Mouse (Mus musculus) MEL (cell line): ENCODE measurements around the gene Paqr5. TPM values are rescaled to one million over a fixed set of nuclear protein-coding genes. Genes with fewer than 3 reads are reported as not detected.

Source experiments
- DNase-seq: peaks from one replicate; pipeline ENCODE4 v3.0.0; 2011; ENCODE audit warnings: low read depth, low spot score
- H3K27ac ChIP-seq: 2 replicates; pipeline ENCODE4 v1.5.1; 2012; ENCODE audit warnings: low read depth, mild to moderate bottlenecking, control low read depth, low read length, moderate library complexity; ENCODE audit not compliant: control insufficient read depth
- H3K27me3 ChIP-seq, 2 experiments: fragments of 150-350 bp in 1 of 2; sonication (generic) in 1 of 2; 2 replicates each; pipeline ENCODE4 v1.6.1; 2012; ENCODE audit warnings: low read length in 2 of 2, mild to moderate bottlenecking in 2 of 2, improper control_type of control experiment in 1 of 2, moderate library complexity in 1 of 2; ENCODE audit not compliant: insufficient read depth in 2 of 2, control insufficient read depth in 1 of 2
- H3K36me3 ChIP-seq, 2 experiments: 2 replicates each; pipeline ENCODE4 v1.6.1; 2012 to 2014; ENCODE audit warnings: low read length in 2 of 2, improper control_type of control experiment in 1 of 2, inconsistent platforms in 1 of 2, mild to moderate bottlenecking in 1 of 2; ENCODE audit not compliant: insufficient read depth in 2 of 2, control insufficient read depth in 1 of 2
- H3K4me1 ChIP-seq, 2 experiments: fragments of 150-350 bp in 1 of 2; sonication (generic) in 1 of 2; 2 replicates each; pipeline ENCODE4 v1.6.1; 2012; ENCODE audit warnings: low read length in 2 of 2, improper control_type of control experiment in 1 of 2, mild to moderate bottlenecking in 1 of 2; ENCODE audit not compliant: insufficient read depth in 2 of 2, control insufficient read depth in 1 of 2
- H3K4me3 ChIP-seq, 2 experiments: fragments of 150-350 bp in 1 of 2; sonication (generic) in 1 of 2; 2 replicates each; pipeline ENCODE4 v1.5.1; 2012; ENCODE audit warnings: low read depth in 2 of 2, low read length in 2 of 2, mild to moderate bottlenecking in 2 of 2, moderate library complexity in 2 of 2, control low read depth in 1 of 2, improper control_type of control experiment in 1 of 2; ENCODE audit not compliant: control insufficient read depth in 1 of 2, insufficient read depth in 1 of 2
- H3K79me2 ChIP-seq: 2 replicates; pipeline ENCODE4 v1.6.1; 2012; ENCODE audit warnings: mild to moderate bottlenecking, low read length, moderate library complexity; ENCODE audit not compliant: control insufficient read depth, poor library complexity, insufficient read depth
- H3K9ac ChIP-seq: 2 replicates; pipeline ENCODE4 v1.6.1; 2012; ENCODE audit warnings: low read depth, mild to moderate bottlenecking, control low read depth, low read length, moderate library complexity; ENCODE audit not compliant: control insufficient read depth, poor library complexity, severe bottlenecking
- H3K9me3 ChIP-seq: fragments of 150-350 bp; sonication (generic); replicated peaks from 2 replicates; pipeline ENCODE4 v1.6.1; 2012; ENCODE audit warnings: mild to moderate bottlenecking, low read length, improper control_type of control experiment, moderate library complexity; ENCODE audit not compliant: insufficient read depth
- EP300 ChIP-seq, 2 experiments: IDR thresholded peaks; 2 replicates each; pipeline ENCODE4 v1.6.1; 2011; ENCODE audit warnings: improper control_type of control experiment in 2 of 2, low read length in 2 of 2, low read depth in 1 of 2, mild to moderate bottlenecking in 1 of 2
- ETS1 ChIP-seq: IDR thresholded peaks from 2 replicates; pipeline ENCODE4 v1.6.1; 2012; ENCODE audit warnings: low read depth, mild to moderate bottlenecking, inconsistent platforms, low read length, improper control_type of control experiment, moderate library complexity
- GABPA ChIP-seq: IDR thresholded peaks from 2 replicates; pipeline ENCODE4 v1.6.1; 2012; ENCODE audit warnings: low read depth, mild to moderate bottlenecking, inconsistent platforms, low read length, improper control_type of control experiment, moderate library complexity
- MEF2A ChIP-seq: IDR thresholded peaks from 2 replicates; pipeline ENCODE4 v1.6.1; 2014; ENCODE audit warnings: low read depth, mild to moderate bottlenecking, inconsistent platforms, low read length, improper control_type of control experiment; ENCODE audit not compliant: poor library complexity, insufficient replicate concordance, severe bottlenecking; ENCODE audit errors: extremely low read depth
- MXI1 ChIP-seq: IDR thresholded peaks from 2 replicates; pipeline ENCODE4 v1.6.1; 2011; ENCODE audit warnings: mild to moderate bottlenecking, low read depth, low read length, improper control_type of control experiment
- NELFE ChIP-seq: IDR thresholded peaks from 2 replicates; pipeline ENCODE4 v1.6.1; 2011; ENCODE audit warnings: low read depth, low read length, improper control_type of control experiment
- POLR2A ChIP-seq, 2 experiments: IDR thresholded peaks; 2 replicates each; pipeline ENCODE4 v1.6.1; 2011 to 2012; ENCODE audit warnings: low read length in 2 of 2, mild to moderate bottlenecking in 2 of 2, control low read depth in 1 of 2, improper control_type of control experiment in 1 of 2, low read depth in 1 of 2, moderate library complexity in 1 of 2; ENCODE audit not compliant: control insufficient read depth in 1 of 2, insufficient read depth in 1 of 2, poor library complexity in 1 of 2
- POLR2AphosphoS2 ChIP-seq: IDR thresholded peaks from 2 replicates; pipeline ENCODE4 v1.6.1; 2011; ENCODE audit warnings: low read length, improper control_type of control experiment
- RAD21 ChIP-seq: IDR thresholded peaks from 2 replicates; pipeline ENCODE4 v1.6.1; 2011; ENCODE audit warnings: mild to moderate bottlenecking, low read depth, low read length, improper control_type of control experiment
- RCOR1 ChIP-seq: IDR thresholded peaks from 2 replicates; pipeline ENCODE4 v1.6.1; 2012; ENCODE audit warnings: low read depth, mild to moderate bottlenecking, inconsistent platforms, low read length, improper control_type of control experiment
- SMC3 ChIP-seq: IDR thresholded peaks from 2 replicates; pipeline ENCODE4 v1.6.1; 2011; ENCODE audit warnings: low read depth, low read length, improper control_type of control experiment
- TAL1 ChIP-seq: IDR thresholded peaks from 2 replicates; pipeline ENCODE4 v1.6.1; 2012; ENCODE audit warnings: mild to moderate bottlenecking, inconsistent platforms, low read length, moderate library complexity, mixed read lengths
- TBP ChIP-seq: IDR thresholded peaks from 2 replicates; pipeline ENCODE4 v1.8.0; 2011; ENCODE audit warnings: low read depth, low read length, improper control_type of control experiment
- USF1 ChIP-seq: IDR thresholded peaks from 2 replicates; pipeline ENCODE4 v1.6.1; 2014; ENCODE audit warnings: low read depth, mild to moderate bottlenecking, inconsistent platforms, low read length, improper control_type of control experiment, moderate library complexity
- ZC3H11A ChIP-seq: IDR thresholded peaks from 2 replicates; pipeline ENCODE4 v1.6.1; 2012; ENCODE audit warnings: low read depth, mild to moderate bottlenecking, inconsistent platforms, low read length, improper control_type of control experiment
- ZKSCAN1 ChIP-seq: IDR thresholded peaks from 2 replicates; pipeline ENCODE4 v1.6.1; 2012; ENCODE audit warnings: low read depth, mild to moderate bottlenecking, inconsistent platforms, low read length, improper control_type of control experiment, moderate library complexity
- polyA plus RNA-seq, 2 experiments: library from polyadenylated mRNA; stranded (reverse) in 1 of 2; unstranded in 1 of 2; fragments of >175 nt in 1 of 2; fragments of >200 nt in 1 of 2; gene quantifications; 2 replicates each; pipeline versions ENCODE4 v1.2.1 to v1.2.4; 2012; ENCODE audit warnings: low replicate concordance in 2 of 2, low read depth in 1 of 2; ENCODE audit not compliant: insufficient read length in 2 of 2, insufficient read depth in 1 of 2, missing spikeins in 1 of 2
- total RNA-seq: library from RNA; depleted of rRNA; stranded (reverse); fragments of 300-350 nt; gene quantifications from 2 replicates; pipeline ENCODE4 v1.2.3, GENCODE M21; 2012; rRNA removed

Gene Paqr5
- not detected in 2 replicates for total RNA-seq
- under 1 TPM in 1 of 2 experiments, not detected in 1; 0.04 TPM for polyA plus RNA-seq

DNA sequence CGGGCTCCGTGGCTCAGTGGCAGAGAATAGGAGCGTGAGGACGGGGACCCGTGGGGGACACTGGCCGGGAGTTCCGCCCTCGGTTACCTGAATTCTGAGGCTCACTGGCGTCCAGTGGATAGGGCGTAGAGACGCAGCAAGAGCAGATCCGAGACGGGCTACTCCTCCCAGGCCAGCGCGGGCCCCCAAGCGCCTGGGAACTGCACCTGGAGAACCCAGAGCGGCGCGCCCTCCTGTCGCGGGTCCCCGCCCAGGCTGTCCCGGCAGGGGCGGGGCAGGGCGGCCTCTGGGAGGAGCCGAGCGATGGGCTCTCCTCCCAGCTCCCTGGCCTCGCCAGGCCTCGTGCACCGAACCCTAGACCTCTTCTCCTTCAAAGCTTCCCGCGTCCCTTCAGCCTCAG, at the start of gene Paqr5:
TSS of gene Paqr5 (minus strand) at position 257 of the 400 bp plus-strand sequence.
- Histone ChIP-seq H3K79me2 (no peaks in the 10 kb centered on the region), H3K9me3 (no peaks in the 10 kb centered on the region), H3K9ac (no peak within 1 kb of the TSS), H3K27ac (no peak within 1 kb of the TSS), H3K36me3 (no peaks in the 10 kb centered on the region; a peak in 1 of 4 replicates), H3K4me3 (peak within 1 kb of the TSS in 1 of 2 experiments; percentile 35; a peak in 2 of 4 replicates), H3K4me1 (0 out of 4 replicates have a peak, but pooled peaks cover 0 to 3% of the 10 kb centered on the region in 2 experiments), H3K27me3 (peaks cover 4 to 16% of the 10 kb centered on the region in 2 experiments)
- peak; percentile 38 for DNase-seq
- TF ChIP-seq ZKSCAN1 (no peak), RCOR1 (no peak)

DNA sequence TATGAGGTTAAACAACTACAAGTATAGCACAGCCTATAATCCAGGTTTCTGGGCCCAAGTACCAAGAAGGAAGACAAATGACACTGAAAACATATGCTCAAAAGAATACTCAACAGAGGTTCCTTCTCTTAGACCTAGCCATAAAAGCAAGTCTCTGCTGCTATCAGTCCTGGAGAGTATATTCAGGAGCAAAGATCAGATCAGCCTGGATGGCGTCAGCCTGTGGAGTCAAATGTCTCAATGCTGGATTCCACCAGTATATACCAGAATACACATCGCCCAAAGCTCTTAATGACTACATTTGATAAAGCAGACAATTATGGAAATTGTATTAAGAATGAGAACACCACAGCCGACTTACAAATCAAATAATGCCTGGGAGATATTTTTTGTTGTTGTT, 35.6 kb upstream of the Paqr5 start:
- H3K9ac ChIP-seq = no peak overlapping the region
- TF ChIP-seq RCOR1 = no peak
- TF ChIP-seq ETS1 = no peak
- TF ChIP-seq EP300 (IDR thresholded peaks at IDR 0.05; ENCODE audit: low read depth in 1 of 2, low read length in 2 of 2) = no peak
- no peak for TF ChIP-seq SMC3
- TF ChIP-seq MEF2A = no peak
- no peak for TF ChIP-seq POLR2AphosphoS2
- TF ChIP-seq TBP = no peak
- TF ChIP-seq USF1 = no peak
- TF ChIP-seq TAL1 = no peak
- TF ChIP-seq RAD21 = no peak
- TF ChIP-seq ZC3H11A = no peak
- TF ChIP-seq NELFE = no peak
- no peaks in the 10 kb centered on the region for H3K9me3 ChIP-seq
- no peaks in the 10 kb centered on the region for H3K27me3 ChIP-seq
- H3K27ac ChIP-seq = no peak overlapping the region
- no peak for DNase-seq
- no peak overlapping the region for H3K4me3 ChIP-seq
- H3K36me3 ChIP-seq = peaks cover 0 to 4% of the 10 kb centered on the region in 2 experiments; a peak in 1 of 4 replicates
- H3K4me1 ChIP-seq = no peaks in the 10 kb centered on the region
- H3K79me2 ChIP-seq = no peaks in the 10 kb centered on the region

DNA sequence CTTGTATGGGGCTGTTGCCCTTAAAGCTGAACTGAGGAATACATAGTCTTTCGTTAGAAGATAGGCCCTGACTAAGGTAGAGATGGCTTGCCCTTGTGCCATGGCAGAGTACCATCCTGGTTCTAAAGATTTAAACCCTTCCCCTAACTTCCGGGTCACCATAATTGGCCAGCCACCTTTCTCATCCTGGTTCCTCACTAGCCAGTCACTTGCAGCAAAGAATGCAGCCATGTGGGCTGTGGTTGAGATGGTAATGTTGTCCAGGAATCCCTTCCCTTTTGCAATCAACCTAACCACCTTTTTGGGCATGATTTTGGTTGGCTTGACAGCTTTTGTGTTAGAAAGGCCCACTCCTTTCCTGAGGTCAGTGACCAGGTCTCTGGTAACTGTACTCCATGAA, 33.8 kb upstream of the Paqr5 start:
- Histone ChIP-seq H3K27me3 (no peaks in the 10 kb centered on the region), H3K9ac (no peak overlapping the region), H3K4me1 (no peaks in the 10 kb centered on the region), H3K4me3 (no peak overlapping the region), H3K79me2 (no peaks in the 10 kb centered on the region), H3K36me3 (peaks cover 0 to 4% of the 10 kb centered on the region in 2 experiments; a peak in 1 of 4 replicates), H3K27ac (no peak overlapping the region), H3K9me3 (no peaks in the 10 kb centered on the region)
- TF ChIP-seq GABPA (no peak), USF1 (no peak), POLR2A (IDR thresholded peaks at IDR 0.05; ENCODE audit: control insufficient read depth in 1 of 2, insufficient read depth in 1 of 2, low read depth in 1 of 2, low read length in 2 of 2, poor library complexity in 1 of 2) (no peak), ZC3H11A (no peak), MXI1 (no peak)
- no peak for DNase-seq
